Mouse (Mus musculus) kidney, adult 10 weeks (tissue): Measurements from ENCODE around the gene Rps6kc1. TPM values are rescaled to one million over a fixed set of nuclear protein-coding genes. Genes with fewer than 3 reads are reported as not detected.

Source experiments
- polyA plus RNA-seq: library from polyadenylated mRNA; stranded (reverse); fragments of 350-450 nt; fragmentation: Illumina TruSeq; extraction: RNeasy Lipid Tissue Mini Kit (QIAGEN cat#74804); gene quantifications from one replicate; pipeline ENCODE4 v1.2.3, GENCODE M21; 2014; ENCODE audit warnings: low read depth, low replicate concordance

Gene Rps6kc1
- polyA plus RNA-seq = 4.0 TPM

DNA sequence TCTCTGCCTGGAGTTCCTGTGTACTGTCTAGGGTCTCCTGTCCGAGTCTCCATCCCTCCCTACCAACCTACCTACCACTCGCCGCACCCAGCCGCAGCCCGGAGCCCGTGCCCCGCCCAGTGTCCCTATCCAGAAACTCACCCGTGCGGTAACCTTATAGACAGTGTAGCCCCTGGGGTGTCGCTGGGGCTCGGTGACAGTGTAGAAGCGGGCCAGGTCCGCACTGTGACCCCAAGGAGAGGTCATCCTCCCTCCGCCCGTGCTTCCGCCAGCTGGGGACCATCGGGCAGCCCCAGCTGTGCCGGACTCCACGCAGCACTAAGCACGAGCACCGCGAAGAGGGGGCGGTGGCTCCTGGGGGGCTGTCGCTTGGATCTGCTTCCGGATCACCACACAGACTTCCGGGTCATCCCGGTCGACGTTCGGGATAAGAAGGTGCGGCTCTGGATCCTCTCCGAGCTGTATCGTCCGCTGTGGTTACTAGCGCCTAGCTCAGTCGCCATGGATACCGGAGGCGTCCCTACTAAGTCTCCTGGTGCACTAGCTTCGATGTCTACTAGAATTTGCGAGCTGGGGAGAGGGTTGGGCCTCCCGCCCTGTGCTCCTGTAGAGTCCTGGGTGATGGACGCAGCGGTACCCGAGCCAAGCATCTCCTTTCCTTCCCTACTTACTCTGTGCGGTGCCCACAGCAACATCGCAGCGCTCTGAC is at the start of gene Rps6kc1:
TSS of gene Rps6kc1 (minus strand) at position 356 of the 709 bp plus-strand sequence.

DNA sequence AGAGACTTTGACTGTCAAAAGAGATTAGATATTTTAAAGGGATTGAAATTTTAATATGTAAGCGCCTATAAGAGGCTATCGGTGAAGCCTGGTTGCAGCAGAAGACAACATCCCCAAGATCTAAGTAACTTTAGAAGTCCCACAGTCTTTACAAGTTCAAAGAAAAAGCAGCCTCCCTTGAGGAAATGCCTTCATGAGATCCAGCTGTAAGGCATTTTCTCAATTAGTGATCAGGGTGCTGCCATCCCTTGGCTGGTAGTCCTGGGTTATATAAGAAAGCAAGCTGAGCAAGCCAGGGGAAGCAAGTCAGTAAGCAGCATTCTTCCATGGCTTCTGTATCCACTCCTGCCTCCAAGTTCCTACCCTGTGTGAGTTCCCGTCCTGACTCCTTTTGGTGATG is 13.2 kb upstream of the Rps6kc1 start, which contains the start of gene Angel2:
TSS of gene Angel2 (plus strand) at position 301 of the 400 bp plus-strand sequence.

Other genes with a start within 250 kb of the Rps6kc1 start
- gene Angel2, start 13.3 kb upstream of the Rps6kc1 start, polyA plus RNA-seq = 53.8 TPM
- gene Vash2, start 67.5 kb upstream of the Rps6kc1 start, polyA plus RNA-seq = 0.20 TPM
- gene Flvcr1, start 114.4 kb upstream of the Rps6kc1 start, polyA plus RNA-seq = 43.9 TPM
- gene Spata45, start 124.9 kb upstream of the Rps6kc1 start, polyA plus RNA-seq = not detected
- 15.2 TPM for gene Tatdn3, start 151.2 kb upstream of the Rps6kc1 start, polyA plus RNA-seq
- 0.12 TPM for gene Nsl1, start 151.2 kb upstream of the Rps6kc1 start, polyA plus RNA-seq
- gene Batf3, start 186.1 kb upstream of the Rps6kc1 start, polyA plus RNA-seq = not detected